Mouse (Mus musculus): ENCODE measurements around the gene Gng7. TPM values are rescaled to one million over a fixed set of nuclear protein-coding genes. Genes with fewer than 3 reads are reported as not detected.

Gene Gng7
- polyA plus RNA-seq, 1 experiment from 2014 or later = 4.3 TPM

DNA sequence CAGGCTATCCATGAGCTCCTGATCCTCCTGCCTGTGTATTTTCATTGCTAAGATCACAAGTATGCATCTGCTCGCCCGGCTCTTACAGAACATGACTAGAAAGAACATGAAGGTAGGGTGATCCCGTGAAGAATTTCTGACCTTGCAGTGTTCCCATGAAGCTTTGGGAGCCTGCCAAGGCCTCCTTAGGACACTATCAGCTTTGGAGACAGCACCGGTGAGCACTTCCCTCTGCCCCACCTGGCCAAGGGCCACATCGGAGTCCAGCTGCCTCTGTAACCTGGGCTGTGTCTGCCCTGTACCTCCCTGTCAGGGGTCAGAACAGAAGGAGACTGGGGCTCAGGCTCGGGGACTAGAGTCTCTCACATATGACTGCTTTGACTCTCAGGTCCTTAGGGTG lies 28.0 kb downstream of the Gng7 start:
- Histone ChIP-seq H3K27me3 (ENCODE audit: low read depth, poor library complexity, severe bottlenecking) (peaks cover 58% of the 10 kb centered on the region), H3K4me3 (no peak overlapping the region), H3K9me3 (replicated peaks) (no peaks in the 10 kb centered on the region), H3K4me1 (peaks cover 22% of the 10 kb centered on the region), H3K36me3 (no peaks in the 10 kb centered on the region), H3K27ac (no peak overlapping the region)
- no peak for DNase-seq (ENCODE audit: low spot score)
- WGBS = 80% methylated on average over 6 of the region's 6 CpGs

DNA sequence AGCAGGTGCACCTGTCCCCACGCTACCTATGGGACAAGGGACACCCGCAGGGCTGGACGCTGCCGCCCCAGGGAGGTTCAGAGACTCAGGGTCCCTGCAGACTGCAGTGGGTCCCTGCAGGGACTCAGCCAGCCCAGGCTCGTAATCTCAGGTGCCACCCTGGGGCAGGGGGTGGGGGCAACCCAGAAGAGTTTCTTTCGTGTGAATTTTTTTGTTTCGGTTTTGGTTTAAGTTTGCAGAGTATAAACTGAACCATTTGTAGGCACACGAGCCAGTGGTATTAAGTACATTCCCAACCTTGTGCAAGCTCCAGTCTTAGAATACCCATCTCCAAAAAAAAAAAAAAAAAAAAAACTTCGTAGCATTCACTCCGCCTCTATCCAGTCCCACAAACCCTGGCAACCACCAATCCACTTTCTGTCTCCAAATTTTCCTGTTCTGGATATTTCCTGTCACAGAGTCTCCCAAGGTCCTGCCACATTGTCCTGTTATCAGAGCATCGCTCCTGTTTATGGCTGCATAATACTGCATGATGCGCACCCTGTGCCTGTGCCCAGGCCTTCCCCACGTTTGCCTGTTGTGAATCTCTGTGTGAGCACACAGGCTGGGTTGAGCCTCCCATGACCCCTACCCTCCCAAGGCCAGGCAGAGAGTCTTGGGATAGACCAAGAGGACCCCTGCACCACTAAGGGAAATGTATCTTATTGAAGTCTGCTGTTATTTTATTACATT lies 28.6 kb downstream of the Gng7 start:
- Histone ChIP-seq H3K4me1 (peaks cover 22% of the 10 kb centered on the region), H3K4me3 (peak overlapping the region; percentile 25), H3K36me3 (no peaks in the 10 kb centered on the region), H3K27me3 (ENCODE audit: low read depth, poor library complexity, severe bottlenecking) (peaks cover 58% of the 10 kb centered on the region), H3K27ac (no peak overlapping the region), H3K9me3 (replicated peaks) (no peaks in the 10 kb centered on the region)
- 40% methylated on average over 13 of the region's 13 CpGs for WGBS
- no peak for DNase-seq (ENCODE audit: low spot score)

DNA sequence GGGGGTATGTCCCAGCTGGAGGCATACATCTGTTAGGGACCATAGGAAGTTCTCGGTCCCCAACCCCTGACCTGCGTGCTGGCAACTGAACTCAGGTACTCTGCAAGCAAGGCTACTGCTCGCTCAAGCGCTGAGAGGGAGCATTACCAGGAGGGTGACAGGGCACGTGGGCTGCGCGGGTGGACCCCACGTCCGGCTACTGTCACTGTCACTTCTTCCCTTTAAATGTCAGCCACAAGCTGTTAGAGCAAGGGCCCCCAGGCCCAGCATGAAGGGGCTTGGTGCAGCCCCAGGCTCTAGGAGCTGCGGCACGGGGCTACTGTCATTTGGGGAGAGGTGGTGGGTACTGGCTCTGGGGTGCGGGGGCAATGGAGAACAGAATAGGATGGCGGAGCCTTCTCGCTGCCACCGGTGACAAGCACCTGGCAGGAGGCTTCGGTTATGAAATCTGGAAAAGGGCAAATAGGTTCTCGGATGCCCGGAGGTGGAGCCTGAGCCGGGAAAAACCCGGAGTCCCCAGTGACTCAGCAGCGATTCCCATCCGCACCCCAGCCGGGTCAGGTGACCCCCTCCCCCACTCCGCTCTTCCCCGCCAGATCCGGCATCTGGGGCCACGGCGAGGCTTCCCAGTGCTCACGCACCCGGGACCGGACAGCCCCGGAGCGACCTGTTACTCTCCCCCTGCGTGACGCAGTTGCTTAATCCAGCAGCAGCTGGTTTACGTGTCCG lies 29.3 kb downstream of the Gng7 start:
- DNase-seq (ENCODE audit: low spot score) = no peak
- no peaks in the 10 kb centered on the region for H3K36me3 ChIP-seq
- 13% methylated on average over 37 of the region's 37 CpGs for WGBS
- H3K4me3 ChIP-seq = peak overlapping the region; percentile 25
- no peak overlapping the region for H3K27ac ChIP-seq
- H3K9me3 ChIP-seq (replicated peaks) = no peaks in the 10 kb centered on the region
- H3K27me3 ChIP-seq (ENCODE audit: low read depth, poor library complexity, severe bottlenecking) = peaks cover 58% of the 10 kb centered on the region
- H3K4me1 ChIP-seq = peaks cover 22% of the 10 kb centered on the region

DNA sequence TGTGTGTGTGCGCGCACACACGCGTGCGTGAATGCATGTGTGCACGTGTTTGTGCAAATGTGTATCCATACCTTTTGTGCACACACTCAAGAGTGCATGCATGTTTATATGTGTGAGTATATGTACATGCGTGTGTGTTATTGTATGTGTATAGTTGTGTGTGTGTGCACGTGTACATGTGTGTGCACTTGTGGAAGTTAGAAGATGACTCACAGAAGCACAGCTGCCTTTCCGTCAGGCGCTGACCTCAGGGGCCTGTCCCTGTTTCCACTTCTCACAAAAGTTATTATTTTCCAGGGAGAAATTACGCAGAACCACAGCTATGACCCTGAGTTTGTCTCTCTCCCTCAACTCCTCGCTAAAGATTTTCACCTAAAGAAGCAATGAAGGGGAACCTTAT lies 30.5 kb downstream of the Gng7 start:
- Histone ChIP-seq H3K27me3 (ENCODE audit: low read depth, poor library complexity, severe bottlenecking) (peaks cover 55% of the 10 kb centered on the region), H3K27ac (no peak overlapping the region), H3K4me1 (peaks cover 22% of the 10 kb centered on the region), H3K9me3 (replicated peaks) (no peaks in the 10 kb centered on the region), H3K4me3 (no peak overlapping the region), H3K36me3 (no peaks in the 10 kb centered on the region)
- WGBS = 91% methylated on average over 12 of the region's 12 CpGs
- no peak for DNase-seq (ENCODE audit: low spot score)

DNA sequence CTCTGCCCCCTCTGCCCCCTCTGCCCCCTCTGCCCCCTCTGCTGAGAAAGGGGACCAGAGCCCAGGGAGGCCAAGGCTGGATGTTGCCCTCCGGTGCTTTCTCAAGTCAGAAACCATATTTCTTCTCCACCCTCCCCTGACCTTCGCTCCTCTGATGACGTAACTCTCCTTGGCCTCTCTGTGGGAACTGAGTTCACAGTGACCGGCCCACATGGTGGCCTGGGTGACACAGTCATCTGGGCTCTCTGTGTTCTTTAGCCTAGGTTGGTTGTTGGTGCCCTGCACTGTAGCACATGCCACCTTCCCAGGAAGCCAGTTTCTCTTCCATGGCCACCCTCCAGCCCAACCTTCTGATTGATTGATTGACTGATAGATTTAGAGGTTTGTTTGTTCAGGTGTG lies 32.4 kb downstream of the Gng7 start:
- WGBS = 66% methylated on average over 4 of the region's 4 CpGs
- Histone ChIP-seq H3K27ac (no peak overlapping the region), H3K27me3 (ENCODE audit: low read depth, poor library complexity, severe bottlenecking) (peaks cover 39% of the 10 kb centered on the region), H3K36me3 (no peaks in the 10 kb centered on the region), H3K9me3 (replicated peaks) (no peaks in the 10 kb centered on the region), H3K4me1 (peaks cover 18% of the 10 kb centered on the region), H3K4me3 (no peak overlapping the region)
- DNase-seq (ENCODE audit: low spot score) = no peak

DNA sequence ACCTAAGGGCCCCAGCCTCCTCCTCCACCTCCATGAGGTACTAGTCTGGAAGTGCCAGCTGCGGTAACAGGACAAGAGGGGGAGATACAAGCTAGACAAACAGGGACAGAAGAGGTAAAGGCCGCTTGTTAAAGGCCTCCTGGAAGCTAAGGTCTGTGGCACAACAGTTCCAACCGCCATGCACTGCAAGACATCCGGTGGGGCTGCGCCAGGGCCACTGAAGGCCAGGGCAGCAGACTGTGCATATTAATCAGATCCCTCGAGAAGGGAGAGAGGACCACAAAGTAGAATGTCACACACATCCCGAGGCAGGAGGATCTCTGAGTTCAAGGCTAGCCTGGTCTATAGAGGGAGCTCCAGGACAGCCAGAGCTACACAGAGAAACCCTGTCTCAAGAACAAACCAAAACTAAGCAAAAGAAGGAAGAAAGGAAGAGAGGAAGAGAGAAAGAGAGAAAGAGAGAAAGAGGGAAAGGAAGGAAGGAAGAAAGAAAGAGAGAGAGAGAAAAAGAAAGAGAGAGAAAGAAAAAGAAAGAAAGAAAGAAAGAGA lies 33.1 kb downstream of the Gng7 start:
- Histone ChIP-seq H3K4me1 (peaks cover 18% of the 10 kb centered on the region), H3K4me3 (no peak overlapping the region), H3K27ac (0 out of 2 replicates have a peak overlapping the region, but pooled peaks have one; percentile 7), H3K27me3 (ENCODE audit: low read depth, poor library complexity, severe bottlenecking) (peaks cover 32% of the 10 kb centered on the region), H3K9me3 (replicated peaks) (no peaks in the 10 kb centered on the region), H3K36me3 (no peaks in the 10 kb centered on the region)
- 63% methylated on average over 7 of the region's 7 CpGs for WGBS
- DNase-seq (ENCODE audit: low spot score) = no peak

DNA sequence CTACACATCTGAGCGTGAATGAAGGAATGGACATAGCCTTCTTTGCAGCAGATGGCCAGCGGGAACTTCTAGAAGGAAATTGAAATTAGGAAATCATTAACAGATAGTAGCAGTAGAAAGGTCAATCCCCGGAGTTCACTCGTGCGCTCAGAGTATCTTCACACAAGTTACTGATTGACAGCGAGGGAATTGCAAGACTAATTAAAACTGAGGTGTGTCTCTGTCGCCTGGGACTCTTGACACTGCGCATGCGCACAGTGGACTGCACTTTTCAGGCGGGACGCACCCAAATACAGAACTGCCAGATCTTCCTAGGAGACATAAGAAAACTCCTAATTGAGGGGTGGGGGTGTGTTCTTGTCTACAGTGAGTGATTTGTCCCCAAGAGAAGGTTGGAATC lies 39.3 kb downstream of the Gng7 start:
- no peak overlapping the region for H3K4me3 ChIP-seq
- H3K4me1 ChIP-seq = peaks cover 16% of the 10 kb centered on the region
- H3K27me3 ChIP-seq (ENCODE audit: low read depth, poor library complexity, severe bottlenecking) = no peaks in the 10 kb centered on the region
- no peak overlapping the region for H3K27ac ChIP-seq
- H3K36me3 ChIP-seq = no peaks in the 10 kb centered on the region
- WGBS = 91% methylated on average over 11 of the region's 11 CpGs
- no peak for DNase-seq (ENCODE audit: low spot score)
- no peaks in the 10 kb centered on the region for H3K9me3 ChIP-seq (replicated peaks)

DNA sequence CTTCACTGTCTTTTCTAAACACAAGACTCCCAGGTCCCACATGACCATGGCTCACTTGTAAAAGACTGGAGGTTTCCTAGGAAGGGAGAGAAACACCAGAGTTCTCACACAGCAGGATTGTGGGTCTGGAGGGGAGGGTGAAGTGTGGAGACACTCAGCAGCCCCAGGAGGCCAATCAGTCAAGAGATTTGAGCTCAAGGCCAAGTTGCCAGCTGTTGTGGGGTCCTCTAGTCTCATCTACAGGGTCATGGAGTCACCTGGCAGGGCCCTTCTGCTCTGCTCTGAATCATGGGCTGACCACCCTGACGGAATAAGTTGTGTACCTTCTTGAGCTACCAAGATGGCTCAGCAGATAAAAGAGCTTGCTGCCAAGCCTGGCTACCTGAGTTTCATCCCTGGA lies 41.0 kb downstream of the Gng7 start:
- no peak overlapping the region for H3K27ac ChIP-seq
- H3K4me3 ChIP-seq = no peak overlapping the region
- H3K9me3 ChIP-seq (replicated peaks) = no peaks in the 10 kb centered on the region
- no peaks in the 10 kb centered on the region for H3K27me3 ChIP-seq (ENCODE audit: low read depth, poor library complexity, severe bottlenecking)
- WGBS = 89% methylated on average over 1 of the region's 1 CpGs
- peaks cover 16% of the 10 kb centered on the region for H3K4me1 ChIP-seq
- no peak for DNase-seq (ENCODE audit: low spot score)
- no peaks in the 10 kb centered on the region for H3K36me3 ChIP-seq

DNA sequence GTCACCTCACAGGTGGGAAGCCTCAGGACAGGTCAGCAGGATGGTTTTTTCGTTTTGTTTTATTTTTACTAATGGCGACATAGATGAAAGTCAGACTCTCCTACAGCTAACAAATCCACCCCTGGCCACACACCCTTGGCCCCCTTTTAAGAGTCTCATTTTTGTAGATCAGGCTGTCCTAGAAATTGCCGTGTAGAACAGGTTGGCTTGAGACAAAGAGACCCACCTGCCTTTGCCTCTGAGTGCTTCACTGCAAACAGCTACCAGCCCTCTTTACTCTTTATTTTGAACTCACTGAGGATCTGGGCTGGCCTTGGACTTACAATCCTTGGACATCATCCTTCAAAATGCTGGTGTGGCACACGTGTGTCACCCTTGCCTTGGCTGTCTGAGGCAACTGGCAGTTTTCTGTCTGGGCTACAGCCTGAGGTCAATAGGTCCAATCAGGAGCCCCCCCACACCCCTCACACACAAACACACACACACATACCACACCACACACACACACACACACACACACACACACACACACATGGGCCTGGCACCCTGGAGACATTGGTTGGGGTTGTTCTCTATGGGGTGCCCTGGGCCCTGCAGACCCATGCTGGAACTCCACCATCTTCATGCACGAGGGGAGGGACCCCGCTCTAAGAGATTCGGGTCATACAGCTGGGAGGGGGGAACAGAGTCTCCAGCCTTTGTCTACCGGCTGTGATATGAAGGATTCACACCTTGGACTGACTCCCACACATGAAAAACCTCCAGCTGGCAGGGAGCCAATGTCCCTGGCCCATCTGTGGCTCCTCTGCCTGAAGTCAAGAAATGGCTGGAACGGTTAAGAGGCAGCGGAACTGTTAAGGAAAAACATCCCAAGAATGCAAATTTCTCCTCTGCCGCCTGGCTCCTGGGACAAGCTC lies 42.4 kb downstream of the Gng7 start:
- DNase-seq (ENCODE audit: low spot score) = no peak
- no peaks in the 10 kb centered on the region for H3K9me3 ChIP-seq (replicated peaks)
- no peaks in the 10 kb centered on the region for H3K27me3 ChIP-seq (ENCODE audit: low read depth, poor library complexity, severe bottlenecking)
- no peak overlapping the region for H3K4me3 ChIP-seq
- no peaks in the 10 kb centered on the region for H3K36me3 ChIP-seq
- 56% methylated on average over 11 of the region's 11 CpGs for WGBS
- H3K4me1 ChIP-seq = peaks cover 16% of the 10 kb centered on the region
- no peak overlapping the region for H3K27ac ChIP-seq

DNA sequence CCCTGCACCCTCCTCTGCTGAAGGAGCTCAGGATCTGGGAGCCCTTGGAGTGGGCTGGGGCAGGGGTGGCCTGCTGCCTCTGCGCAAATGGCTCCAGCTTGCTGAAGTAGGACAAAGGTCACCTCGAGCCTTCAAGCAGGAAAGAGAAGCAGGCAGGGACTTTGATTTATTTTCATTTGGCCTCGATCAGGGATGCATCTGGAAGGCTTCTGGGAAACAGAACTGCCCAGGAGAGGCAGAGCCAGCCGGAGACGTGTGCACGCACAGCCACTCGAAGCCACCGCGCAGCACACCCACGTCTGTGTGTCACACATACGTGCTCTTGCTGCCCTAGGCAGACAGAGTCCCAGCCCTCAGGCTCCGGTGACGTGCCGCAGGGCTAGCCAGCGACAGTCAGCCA lies 43.2 kb downstream of the Gng7 start:
- H3K36me3 ChIP-seq = no peaks in the 10 kb centered on the region
- WGBS = 71% methylated on average over 15 of the region's 15 CpGs
- H3K27me3 ChIP-seq (ENCODE audit: low read depth, poor library complexity, severe bottlenecking) = no peaks in the 10 kb centered on the region
- no peak for DNase-seq (ENCODE audit: low spot score)
- no peak overlapping the region for H3K4me3 ChIP-seq
- peaks cover 17% of the 10 kb centered on the region for H3K4me1 ChIP-seq
- H3K27ac ChIP-seq = 0 out of 2 replicates have a peak overlapping the region, but pooled peaks have one; percentile 26
- no peaks in the 10 kb centered on the region for H3K9me3 ChIP-seq (replicated peaks)

DNA sequence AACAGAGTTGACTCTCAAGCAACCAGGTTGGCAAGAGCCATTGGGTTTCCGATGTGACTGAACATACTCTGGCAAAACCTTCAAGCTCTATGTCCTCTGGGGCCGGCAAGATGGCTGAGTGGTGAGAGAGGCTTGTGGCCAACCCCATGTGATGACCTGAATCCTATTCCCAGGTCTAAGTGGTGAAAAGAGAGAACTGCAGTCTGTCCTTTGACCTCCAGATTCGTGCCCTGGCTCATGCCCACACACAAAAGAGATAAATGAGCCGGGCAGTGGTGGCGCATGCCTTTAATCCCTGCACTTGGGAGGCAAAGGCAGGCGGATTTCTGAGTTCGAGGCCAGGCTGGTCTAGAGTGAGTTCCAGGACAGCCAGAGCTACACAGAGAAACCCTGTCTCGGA lies 44.6 kb downstream of the Gng7 start:
- WGBS = 84% methylated on average over 8 of the region's 8 CpGs
- Histone ChIP-seq H3K9me3 (replicated peaks) (no peaks in the 10 kb centered on the region), H3K4me1 (peaks cover 22% of the 10 kb centered on the region), H3K27ac (no peak overlapping the region), H3K4me3 (no peak overlapping the region), H3K36me3 (no peaks in the 10 kb centered on the region), H3K27me3 (ENCODE audit: low read depth, poor library complexity, severe bottlenecking) (no peaks in the 10 kb centered on the region)
- DNase-seq (ENCODE audit: low spot score) = no peak

DNA sequence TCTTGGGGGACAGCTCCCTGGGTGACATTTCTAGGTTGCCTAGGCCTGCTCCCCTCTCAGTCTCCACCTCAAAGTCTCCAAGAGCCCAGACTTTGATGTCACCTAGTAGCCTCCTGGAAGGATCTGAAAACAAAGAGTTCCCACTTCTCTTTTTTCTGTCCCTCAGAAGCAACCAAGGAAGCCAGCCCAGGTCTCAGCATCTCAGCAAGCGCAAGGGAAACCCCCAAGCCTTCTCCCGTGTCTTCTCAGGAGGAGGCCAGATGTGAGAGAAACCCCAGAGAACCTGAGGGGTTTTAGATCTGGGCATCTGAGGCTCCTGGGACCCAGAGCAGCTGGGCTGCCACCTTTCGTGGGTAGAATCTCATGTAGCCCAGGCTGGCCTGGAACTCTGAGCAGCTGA lies 45.4 kb downstream of the Gng7 start:
- 80% methylated on average over 3 of the region's 3 CpGs for WGBS
- peaks cover 24% of the 10 kb centered on the region for H3K4me1 ChIP-seq
- no peaks in the 10 kb centered on the region for H3K36me3 ChIP-seq
- DNase-seq (ENCODE audit: low spot score) = no peak
- no peaks in the 10 kb centered on the region for H3K9me3 ChIP-seq (replicated peaks)
- H3K27me3 ChIP-seq (ENCODE audit: low read depth, poor library complexity, severe bottlenecking) = no peaks in the 10 kb centered on the region
- H3K4me3 ChIP-seq = no peak overlapping the region
- H3K27ac ChIP-seq = no peak overlapping the region
